Mouse (Mus musculus) brain, embryonic 14.5 days (tissue): ENCODE measurements around the gene Slc22a21. TPM values are rescaled to one million over a fixed set of nuclear protein-coding genes. Genes with fewer than 3 reads are reported as not detected.
"Not testable (repeated sequence)": the region's sequence is repeated elsewhere in the genome, so short reads cannot be mapped to it uniquely, and the experiment has no call there.

ENCODE experiments used
- DNase-seq: peaks from one replicate; pipeline ENCODE4 v3.0.0-alpha.2; 2011; ENCODE audit warnings: low read depth
- CTCF ChIP-seq: fragments of 200-500 bp; IDR thresholded peaks from 2 replicates; pipeline ENCODE4 v1.5.1; 2012; ENCODE audit warnings: inconsistent platforms, mild to moderate bottlenecking, moderate library complexity, borderline replicate concordance; ENCODE audit not compliant: insufficient read depth, insufficient read length; ENCODE audit errors: extremely low read depth
- POLR2A ChIP-seq: fragments of 200-500 bp; IDR thresholded peaks from 2 replicates; pipeline ENCODE4 v1.6.1; 2012; ENCODE audit warnings: mild to moderate bottlenecking, inconsistent platforms, borderline replicate concordance; ENCODE audit not compliant: poor library complexity, insufficient read depth, insufficient read length, severe bottlenecking; ENCODE audit errors: extremely low read depth
- polyA plus RNA-seq: library from polyadenylated mRNA; depleted of rRNA; stranded (reverse); fragments of >200 nt; gene quantifications from 2 replicates; pipeline ENCODE4 v1.2.3, GENCODE M21; 2012

Slc22a21 gene
- polyA plus RNA-seq, 1 experiment, result 3.7 TPM

DNA sequence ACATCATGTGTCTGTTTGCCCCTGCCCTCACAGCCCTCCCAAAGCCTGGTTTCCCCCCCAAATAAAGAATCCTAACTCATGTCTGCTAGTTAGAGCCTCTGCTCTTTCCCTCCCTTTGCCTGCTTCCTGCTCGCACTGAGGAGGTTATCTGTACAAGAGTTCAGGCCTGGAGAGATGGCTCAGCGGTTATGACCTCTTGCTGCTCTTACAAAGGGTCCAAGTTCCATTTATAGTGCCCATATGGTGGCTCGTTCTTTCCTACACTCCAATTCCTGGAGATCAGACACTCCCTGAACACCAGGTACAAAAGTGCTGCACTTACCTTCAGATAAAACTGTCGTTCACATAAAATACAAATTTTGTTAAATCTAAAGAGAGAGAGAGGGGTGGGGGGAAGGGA, 7.9 kb upstream of the Slc22a21 start:
- no peak for DNase-seq
- TF ChIP-seq CTCF, result no peak
- TF ChIP-seq POLR2A, result no peak

DNA sequence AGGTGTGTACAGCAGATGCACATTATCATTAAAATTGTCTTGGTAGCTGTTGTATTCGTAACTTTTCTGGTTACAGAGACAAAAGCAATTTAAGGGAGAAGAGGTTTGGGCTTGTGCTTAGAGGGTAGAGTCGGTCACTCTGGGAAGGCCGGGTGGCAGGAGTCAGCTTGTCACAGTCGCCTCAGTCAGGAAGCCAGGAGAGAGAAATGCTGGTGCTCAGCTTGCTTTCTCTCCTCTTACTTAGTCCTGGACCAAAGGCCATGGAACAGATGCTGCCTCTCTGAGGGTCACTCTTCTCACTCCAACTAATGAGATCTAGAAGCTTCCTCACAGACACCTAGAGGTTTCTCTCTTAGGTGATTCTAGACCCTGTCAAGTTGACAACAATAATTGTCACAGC, 1.3 kb upstream of the Slc22a21 start:
- no peak for DNase-seq
- no peak for TF ChIP-seq CTCF
- TF ChIP-seq POLR2A, result no peak

DNA sequence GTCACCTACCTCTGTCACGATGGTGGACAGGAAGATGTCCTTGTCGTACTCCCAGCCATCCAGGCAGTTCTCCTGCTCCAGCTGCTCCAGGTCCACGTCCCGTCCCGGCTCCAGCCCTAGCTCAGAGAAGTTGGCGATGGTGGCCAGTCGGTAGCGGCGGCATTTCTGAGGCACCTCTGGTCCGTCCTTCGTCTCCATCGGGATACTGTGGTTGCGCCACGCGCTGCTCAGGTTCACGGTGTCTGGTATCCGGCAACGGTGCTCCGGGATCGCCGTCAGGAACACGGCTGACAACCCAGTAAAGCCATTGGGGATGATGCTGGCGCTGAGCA, 710 bp downstream of the Slc22a21 start:
- not testable (repeated sequence) for DNase-seq

DNA sequence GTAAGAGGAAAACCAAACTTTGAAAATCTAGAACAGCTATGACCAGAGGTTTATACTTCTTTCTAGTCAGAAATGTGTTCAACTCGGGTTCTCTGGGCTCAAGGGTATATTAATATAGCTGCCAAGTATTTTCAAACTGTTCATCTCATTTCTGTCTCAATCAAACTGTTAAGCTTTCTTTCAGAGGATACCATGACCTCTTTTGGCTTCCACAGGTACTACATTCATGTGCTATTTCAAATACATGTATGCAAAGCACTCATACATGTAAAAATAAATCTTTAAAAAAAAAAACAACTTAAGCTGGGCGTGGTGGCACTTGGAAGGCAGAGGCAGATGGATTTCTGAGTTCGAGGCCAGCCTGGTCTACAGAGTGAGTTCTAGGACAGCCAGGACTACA, 2.5 kb downstream of the Slc22a21 start:
- TF ChIP-seq POLR2A (no peak), CTCF (no peak)
- DNase-seq, result no peak

DNA sequence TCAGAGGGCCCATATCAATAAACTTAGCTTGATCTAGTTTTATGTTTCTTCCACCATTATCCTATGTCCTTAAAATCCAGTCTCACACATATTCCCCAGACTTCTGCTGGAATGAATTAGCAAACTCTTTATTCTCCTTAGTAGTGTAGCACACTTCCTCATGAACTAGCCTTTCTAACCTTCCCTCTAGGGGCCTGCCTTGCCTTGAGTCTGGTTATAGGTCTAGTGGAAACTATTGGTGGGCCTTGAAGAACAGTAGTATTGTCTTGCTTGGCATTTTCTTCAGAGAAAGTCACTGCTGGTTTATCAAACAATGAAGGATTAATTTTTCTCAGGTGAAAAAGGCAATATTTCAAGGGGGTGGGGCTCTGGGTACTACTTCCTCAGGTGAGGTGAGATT, 4.6 kb downstream of the Slc22a21 start:
- TF ChIP-seq POLR2A, result no peak
- no peak for TF ChIP-seq CTCF
- DNase-seq, result no peak

DNA sequence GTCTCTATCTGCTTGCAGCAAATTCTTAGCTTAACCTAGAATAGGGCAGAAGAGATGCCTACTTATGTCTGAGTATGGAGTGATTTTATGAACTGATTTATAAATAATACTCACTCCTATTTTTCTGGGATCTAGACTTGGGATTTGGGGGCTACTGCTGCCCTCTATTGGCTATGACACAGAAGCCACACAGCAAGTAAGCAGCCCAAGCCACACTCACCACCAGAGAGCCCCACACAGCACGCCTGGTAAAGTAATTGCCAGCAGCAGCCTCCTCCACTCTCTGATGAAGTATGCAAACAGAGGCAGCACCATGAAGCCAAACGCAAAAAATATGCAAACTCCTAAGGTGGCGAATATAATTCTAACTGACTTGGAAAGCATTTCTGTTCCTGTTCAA, 21.1 kb downstream of the Slc22a21 start:
- peak; percentile 23 for DNase-seq

DNA sequence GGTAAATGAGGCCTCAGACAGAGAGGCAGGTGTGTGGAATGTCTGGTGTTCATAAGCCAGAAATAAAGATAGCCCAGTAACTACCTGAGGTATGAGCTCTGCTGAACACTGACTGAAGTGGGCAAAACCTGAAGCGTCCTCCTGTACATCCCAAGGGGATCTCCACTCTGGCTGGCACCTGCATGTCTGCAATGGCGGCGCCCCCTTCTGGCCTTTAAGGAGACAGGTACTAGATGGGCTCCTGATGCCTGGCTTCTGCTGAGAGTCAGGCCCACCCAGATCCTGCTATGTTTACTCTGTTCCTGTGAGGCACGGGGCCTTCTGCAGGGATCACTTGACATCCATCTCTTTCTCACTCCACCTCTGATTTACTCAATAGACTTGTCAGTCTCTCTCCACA, 22.0 kb downstream of the Slc22a21 start:
- not testable (repeated sequence) for DNase-seq

More for the DNA sequence above, 21.1 kb downstream of the Slc22a21 start:
- peak; percentile 32; the same call in 1 of the 2 replicates for TF ChIP-seq CTCF
- TF ChIP-seq POLR2A, result no peak

DNA sequence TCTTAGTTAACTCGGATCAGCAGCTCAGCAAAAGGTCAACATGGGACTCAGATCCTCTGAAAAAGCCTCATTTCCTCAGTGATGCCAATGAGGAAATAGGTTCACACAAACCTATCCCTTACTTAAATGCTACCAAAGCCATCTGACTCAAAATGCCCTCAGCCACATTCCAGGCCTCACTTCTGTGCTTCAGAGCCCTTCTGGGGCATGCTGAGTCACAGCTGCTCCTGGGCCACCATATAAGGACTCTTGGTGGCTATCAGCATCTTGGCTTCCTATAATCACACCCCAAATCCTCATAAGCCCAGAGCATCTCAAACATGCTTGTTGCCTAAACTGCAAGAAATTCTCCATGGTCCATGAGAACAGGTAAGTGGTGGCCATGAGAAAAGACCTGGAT, 23.5 kb downstream of the Slc22a21 start:
- TF ChIP-seq CTCF (no peak), POLR2A (no peak)
- DNase-seq, result no peak

More for the DNA sequence above, 22.0 kb downstream of the Slc22a21 start:
- 0 out of 2 replicates have a peak, but pooled peaks have one; percentile 9 for TF ChIP-seq CTCF

DNA sequence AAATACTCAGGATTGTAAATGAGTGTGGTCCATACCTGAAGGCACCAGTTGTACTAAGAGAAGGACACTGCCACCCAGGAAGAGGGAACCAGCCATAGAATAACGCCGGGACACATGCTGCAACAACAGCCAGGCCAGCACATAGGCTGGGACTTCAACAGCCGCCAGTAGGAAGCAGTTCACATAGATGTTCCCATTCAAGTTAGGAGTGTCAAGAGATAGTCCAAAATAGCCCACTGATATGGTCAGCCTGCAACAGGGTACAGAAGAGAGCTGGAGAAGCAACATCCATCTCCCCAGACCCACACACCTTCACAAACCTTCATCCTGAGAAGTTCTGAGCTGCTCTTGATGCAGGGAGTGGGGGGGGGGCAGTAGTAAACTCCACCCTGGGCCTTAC, 25.5 kb downstream of the Slc22a21 start:
- TF ChIP-seq POLR2A (no peak), CTCF (no peak)
- no peak for DNase-seq

DNA sequence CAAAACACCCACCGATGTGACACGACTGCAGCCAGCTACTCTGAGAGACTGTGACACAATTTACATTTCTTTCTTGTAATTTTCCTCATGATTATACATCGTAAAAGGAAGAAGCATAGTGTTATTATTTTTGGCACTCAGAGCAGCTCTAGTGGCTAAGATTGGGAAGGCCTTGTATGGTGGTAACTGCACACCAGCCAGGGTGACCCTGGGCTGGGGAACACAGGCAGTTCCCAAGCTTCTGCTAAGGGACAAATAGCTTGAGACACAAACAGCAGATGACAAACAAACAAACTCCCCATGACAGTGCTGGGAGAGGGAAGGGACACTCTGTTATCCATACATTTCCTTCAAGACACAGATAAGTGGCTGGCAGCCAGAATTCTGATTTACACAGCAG, 30.0 kb downstream of the Slc22a21 start:
- DNase-seq, result not testable (repeated sequence)

DNA sequence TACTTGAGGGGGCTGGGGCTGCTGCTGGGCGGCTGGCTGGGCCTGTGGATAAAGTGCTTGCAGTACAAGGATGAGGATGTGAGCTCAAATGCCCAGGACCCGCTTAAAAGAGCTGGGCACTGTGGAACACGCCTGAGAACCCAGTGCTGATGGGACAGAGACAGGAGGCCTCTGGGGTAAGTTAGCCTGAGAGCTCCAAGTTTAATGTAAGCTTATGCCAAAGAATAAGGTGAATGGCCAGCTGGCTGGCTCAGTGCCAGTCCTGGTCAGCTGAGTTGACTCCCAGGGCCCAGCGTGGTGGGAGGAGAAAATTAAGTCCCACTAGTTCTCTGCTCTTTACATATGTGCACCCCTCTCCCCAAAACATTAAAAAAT, 48.2 kb downstream of the Slc22a21 start:
- DNase-seq, result not testable (repeated sequence)

DNA sequence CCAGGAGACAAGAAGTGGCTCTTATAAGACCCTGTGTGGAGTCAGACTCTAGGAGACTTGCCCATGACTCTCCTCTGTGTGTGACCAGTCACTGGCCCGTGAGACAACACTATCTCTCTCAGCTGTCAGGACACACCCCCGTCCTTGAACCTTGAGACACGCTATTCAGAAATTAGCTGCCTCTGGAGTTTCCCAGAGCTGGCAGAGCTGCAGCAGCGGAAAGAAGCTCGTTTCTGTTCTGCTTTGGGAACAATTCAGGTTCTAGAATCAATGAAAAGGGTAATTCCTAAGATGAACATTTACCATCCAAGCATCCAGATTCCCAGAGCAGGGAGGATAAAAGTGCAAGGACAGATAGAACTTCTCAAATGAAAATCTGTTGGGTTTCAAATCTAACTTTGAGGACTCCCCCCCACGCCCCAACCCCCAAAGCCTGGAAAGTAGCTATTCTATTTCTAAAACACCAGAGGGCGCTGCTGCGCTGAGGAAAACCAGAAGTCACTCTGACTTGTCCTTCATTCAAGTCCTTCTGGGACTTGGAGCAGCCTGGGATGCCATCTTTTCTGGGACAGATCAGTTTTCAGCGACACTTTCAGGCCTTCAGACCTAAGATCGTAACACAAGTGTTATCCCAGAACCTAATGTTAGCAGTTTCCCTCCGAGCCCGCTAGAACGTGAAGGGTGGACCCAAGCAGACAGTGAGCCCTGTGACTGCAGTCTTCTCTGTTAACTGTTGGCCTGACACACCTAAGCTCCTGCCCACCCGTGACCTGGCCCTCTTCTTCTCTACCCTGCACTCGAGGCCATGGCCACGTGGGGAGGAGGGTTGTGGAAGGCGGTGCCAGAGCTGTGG, 48.8 kb downstream of the Slc22a21 start:
- DNase-seq, result peak; percentile 76

DNA sequence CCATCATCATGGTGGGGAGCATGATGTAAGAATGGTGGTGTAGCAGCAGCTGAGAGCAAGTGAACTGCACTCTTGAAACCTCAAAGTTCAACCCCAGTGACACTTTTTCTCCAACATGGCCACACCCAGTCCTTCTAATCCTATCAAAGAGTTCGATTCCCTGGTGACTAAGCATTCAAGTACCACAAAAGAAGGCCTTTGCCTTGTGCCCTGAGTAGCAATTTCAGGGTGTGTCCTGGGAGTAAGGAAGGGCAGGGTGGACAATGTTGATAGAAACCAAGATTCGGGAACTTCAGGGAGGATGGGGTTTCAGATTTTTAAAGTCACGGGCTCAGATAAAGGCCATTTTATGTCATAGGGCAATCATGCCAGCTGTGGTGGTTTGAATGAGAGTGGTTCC, 50.4 kb downstream of the Slc22a21 start:
- TF ChIP-seq CTCF (no peak), POLR2A (no peak)
- DNase-seq, result no peak

More for the DNA sequence above, 48.8 kb downstream of the Slc22a21 start:
- TF ChIP-seq CTCF (peak; percentile 78), POLR2A (no peak)

DNA sequence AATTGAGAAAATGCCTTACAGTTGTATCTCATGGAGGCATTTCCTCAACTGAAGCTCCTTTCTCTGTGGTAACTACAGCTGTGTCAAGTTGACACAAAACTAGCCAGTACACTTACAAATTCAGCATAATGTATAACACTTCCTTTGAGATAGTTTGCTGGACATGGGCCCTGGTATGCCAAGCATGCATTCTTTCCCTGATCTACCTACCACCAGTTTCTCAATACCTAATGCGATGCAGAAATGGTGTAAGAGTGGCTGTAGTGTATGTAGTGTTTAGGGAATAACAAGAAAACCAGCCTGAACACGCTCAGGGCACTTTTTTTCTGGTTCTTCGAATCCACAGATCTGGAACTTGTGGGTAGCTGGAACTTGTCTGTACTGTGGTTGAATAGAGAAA, 51.5 kb downstream of the Slc22a21 start:
- TF ChIP-seq POLR2A (no peak), CTCF (no peak)
- DNase-seq, result no peak
